Mouse (Mus musculus): ENCODE data around the gene Trip13. TPM values are rescaled to one million over a fixed set of nuclear protein-coding genes. Genes with fewer than 3 reads are reported as not detected.

Trip13 gene
- 26.9 and 30.8 TPM in 2 replicates for total RNA-seq (2015)
- total RNA-seq (2017): 18.4 and 23.7 TPM in 2 replicates

- ATAC-seq (ENCODE audit: poor library complexity, severe bottlenecking): peak; percentile 89
These were observed at the start of gene Trip13, which contains the start of gene Brd9 for GRCm38 (mm10) chr13:73937321-73938176. Gene Trip13, minus strand, starts transcription at chr13:73937784. Gene Brd9, plus strand, starts transcription at chr13:73937811.

GRCm38 (mm10) chr13:73976935-73977334 lies 39.4 kb upstream of the Trip13 start:
- ATAC-seq (ENCODE audit: poor library complexity, severe bottlenecking): no peak

GRCm38 (mm10) chr13:73974523-73974922 lies 36.9 kb upstream of the Trip13 start:
- ATAC-seq (ENCODE audit: poor library complexity, severe bottlenecking): no peak

- peak; percentile 75 for ATAC-seq (ENCODE audit: poor library complexity, severe bottlenecking)
These were observed 33.2 kb upstream of the Trip13 start for GRCm38 (mm10) chr13:73970545-73971448.

- ATAC-seq (ENCODE audit: poor library complexity, severe bottlenecking): no peak
These were observed 26.0 kb upstream of the Trip13 start, which contains the start of gene Zdhhc11 for GRCm38 (mm10) chr13:73963551-73963950. Gene Zdhhc11, plus strand, starts transcription at chr13:73963851.

- no peak for ATAC-seq (ENCODE audit: poor library complexity, severe bottlenecking)
These were observed 23.6 kb upstream of the Trip13 start for GRCm38 (mm10) chr13:73961177-73961576.

- ATAC-seq (ENCODE audit: poor library complexity, severe bottlenecking): no peak
These were observed 22.6 kb upstream of the Trip13 start for GRCm38 (mm10) chr13:73960117-73960652.

- no peak for ATAC-seq (ENCODE audit: poor library complexity, severe bottlenecking)
These were observed 17.9 kb upstream of the Trip13 start for GRCm38 (mm10) chr13:73955531-73955930.

GRCm38 (mm10) chr13:73954666-73955065 lies 17.1 kb upstream of the Trip13 start:
- ATAC-seq (ENCODE audit: poor library complexity, severe bottlenecking): no peak

- ATAC-seq (ENCODE audit: poor library complexity, severe bottlenecking): no peak
These were observed 16.1 kb upstream of the Trip13 start for GRCm38 (mm10) chr13:73953551-73954130.

GRCm38 (mm10) chr13:73944606-73945005 lies 7.0 kb upstream of the Trip13 start:
- ATAC-seq (ENCODE audit: poor library complexity, severe bottlenecking): no peak

- no peak for ATAC-seq (ENCODE audit: poor library complexity, severe bottlenecking)
These were observed 1.5 kb upstream of the Trip13 start for GRCm38 (mm10) chr13:73939101-73939500.

- peak; percentile 62 for ATAC-seq (ENCODE audit: poor library complexity, severe bottlenecking)
These were observed 585 bp upstream of the Trip13 start for GRCm38 (mm10) chr13:73938177-73938560.

GRCm38 (mm10) chr13:73936938-73937320 lies 655 bp downstream of the Trip13 start:
- ATAC-seq (ENCODE audit: poor library complexity, severe bottlenecking): no peak

GRCm38 (mm10) chr13:73932201-73932600 lies 5.4 kb downstream of the Trip13 start:
- no peak for ATAC-seq (ENCODE audit: poor library complexity, severe bottlenecking)

GRCm38 (mm10) chr13:73913066-73913465 lies 24.5 kb downstream of the Trip13 start:
- ATAC-seq (ENCODE audit: poor library complexity, severe bottlenecking): no peak

- peak; percentile 72 for ATAC-seq (ENCODE audit: poor library complexity, severe bottlenecking)
These were observed 29.7 kb downstream of the Trip13 start for GRCm38 (mm10) chr13:73907683-73908412.

- ATAC-seq (ENCODE audit: poor library complexity, severe bottlenecking): no peak
These were observed 30.4 kb downstream of the Trip13 start for GRCm38 (mm10) chr13:73907136-73907535.

GRCm38 (mm10) chr13:73897561-73897960 lies 40.0 kb downstream of the Trip13 start:
- ATAC-seq (ENCODE audit: poor library complexity, severe bottlenecking): no peak

Measured in megakaryocyte, adult 5-6 weeks (primary cell).